Mouse (Mus musculus): Measurements from ENCODE around the gene Sapcd2. TPM values are rescaled to one million over a fixed set of nuclear protein-coding genes. Genes with fewer than 3 reads are reported as not detected.

Gene Sapcd2
- polyA plus RNA-seq, 1 experiment from 2014 or later, result 14.4 TPM

DNA sequence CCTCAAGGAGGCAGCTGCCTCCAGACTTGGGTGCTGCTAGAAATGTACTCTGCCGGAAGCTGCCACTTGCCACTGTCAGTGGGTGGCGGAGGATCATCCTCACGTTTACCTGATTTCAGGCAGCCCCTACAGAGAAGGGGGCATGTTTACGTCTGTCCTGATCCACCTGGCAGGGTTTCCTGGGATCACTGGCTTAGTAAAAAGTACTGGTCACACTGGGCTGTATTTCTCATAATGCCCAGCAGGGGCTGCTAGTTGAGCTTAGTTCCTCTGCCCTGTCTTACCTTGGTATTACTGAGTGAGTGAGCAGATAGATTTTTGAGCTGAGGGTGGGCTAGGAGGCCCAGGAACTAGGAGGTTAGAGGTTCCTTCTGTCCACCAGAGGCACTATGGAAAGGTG is 4.5 kb downstream of the Sapcd2 start:
- Histone ChIP-seq H3K9me3 (ENCODE audit: control insufficient read depth, low read length) (no peaks in the 10 kb centered on the region), H3K4me3 (ENCODE audit: control insufficient read depth in 1 of 2, insufficient read depth in 1 of 2, low read depth in 1 of 2, low read length in 2 of 2) (no peak overlapping the region), H3K27ac (replicated peaks in 1 of 2; ENCODE audit: control insufficient read depth in 1 of 2, insufficient read depth in 1 of 2, low read depth in 2 of 2, low read length in 2 of 2) (no peak overlapping the region), H3K4me1 (ENCODE audit: control insufficient read depth in 2 of 2, insufficient read depth in 2 of 2, low read length in 2 of 2) (peaks cover 12 to 20% of the 10 kb centered on the region in 2 experiments), H3K9ac (ENCODE audit: low read length) (no peak overlapping the region), H3K36me3 (ENCODE audit: control insufficient read depth, insufficient read depth, low read length) (peaks cover 35% of the 10 kb centered on the region), H3K27me3 (ENCODE audit: control insufficient read depth, insufficient read depth, low read length) (no peaks in the 10 kb centered on the region), H3K4me2 (ENCODE audit: low read length) (no peak overlapping the region)
- ATAC-seq (ENCODE audit: insufficient number of reproducible peaks, insufficient read depth, low FRiP score, low read depth), result no peak
- WGBS, result 55% methylated on average over 4 of the region's 4 CpGs

DNA sequence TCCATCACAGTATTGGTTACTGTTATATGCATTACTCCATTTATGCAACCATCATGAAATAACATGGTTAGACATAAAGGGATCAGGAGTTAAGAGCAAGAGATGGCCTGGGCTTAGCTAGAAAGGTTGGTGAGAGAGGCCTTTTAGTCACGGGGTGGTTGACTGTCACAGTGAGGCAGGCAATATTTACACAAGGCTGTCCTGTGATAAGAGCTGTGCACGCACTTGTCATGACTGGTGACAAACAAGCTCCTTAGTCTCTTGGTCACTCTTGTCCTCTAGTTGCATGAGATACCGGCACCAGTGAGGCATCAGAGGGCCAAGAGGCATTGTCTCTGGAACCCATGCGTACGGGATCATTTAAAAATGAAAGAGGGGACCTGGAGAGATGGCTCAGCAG is 12.4 kb downstream of the Sapcd2 start:
- Histone ChIP-seq H3K4me1 (ENCODE audit: control insufficient read depth in 2 of 2, insufficient read depth in 2 of 2, low read length in 2 of 2) (no peaks in the 10 kb centered on the region), H3K4me3 (ENCODE audit: control insufficient read depth in 1 of 2, insufficient read depth in 1 of 2, low read depth in 1 of 2, low read length in 2 of 2) (no peak overlapping the region), H3K36me3 (ENCODE audit: control insufficient read depth, insufficient read depth, low read length) (no peaks in the 10 kb centered on the region), H3K27ac (replicated peaks in 1 of 2; ENCODE audit: control insufficient read depth in 1 of 2, insufficient read depth in 1 of 2, low read depth in 2 of 2, low read length in 2 of 2) (no peak overlapping the region), H3K4me2 (ENCODE audit: low read length) (no peak overlapping the region), H3K27me3 (ENCODE audit: control insufficient read depth, insufficient read depth, low read length) (no peaks in the 10 kb centered on the region; the same call in 1 of the 2 replicates), H3K9ac (ENCODE audit: low read length) (no peak overlapping the region), H3K9me3 (ENCODE audit: control insufficient read depth, low read length) (no peaks in the 10 kb centered on the region)
- ATAC-seq (ENCODE audit: insufficient number of reproducible peaks, insufficient read depth, low FRiP score, low read depth), result no peak
- WGBS, result 51% methylated on average over 5 of the region's 5 CpGs

DNA sequence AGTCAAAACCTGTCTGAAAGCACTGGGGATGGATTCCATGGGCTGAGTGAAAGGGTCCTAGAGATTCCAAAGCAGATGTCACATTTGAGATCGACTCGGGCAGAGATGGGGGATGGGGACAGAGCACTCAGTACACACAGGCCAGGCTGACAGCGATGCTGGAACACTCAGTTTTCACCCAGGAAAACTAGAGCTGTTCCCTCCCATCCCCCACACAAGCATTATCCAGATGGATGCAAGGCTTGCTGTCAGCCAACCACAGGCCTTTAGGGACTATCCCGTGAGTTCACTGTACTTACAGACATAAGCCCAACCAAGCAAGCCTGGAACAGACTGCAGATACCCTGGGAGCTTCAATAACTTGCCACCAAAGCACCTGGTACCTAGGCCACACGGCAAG is 19.1 kb downstream of the Sapcd2 start:
- Histone ChIP-seq H3K4me3 (ENCODE audit: control insufficient read depth in 1 of 2, insufficient read depth in 1 of 2, low read depth in 1 of 2, low read length in 2 of 2) (no peak overlapping the region), H3K36me3 (ENCODE audit: control insufficient read depth, insufficient read depth, low read length) (no peaks in the 10 kb centered on the region), H3K4me2 (ENCODE audit: low read length) (no peak overlapping the region), H3K9me3 (ENCODE audit: control insufficient read depth, low read length) (no peaks in the 10 kb centered on the region), H3K4me1 (ENCODE audit: control insufficient read depth in 2 of 2, insufficient read depth in 2 of 2, low read length in 2 of 2) (peaks cover 9 to 15% of the 10 kb centered on the region in 2 experiments), H3K27ac (replicated peaks in 1 of 2; ENCODE audit: control insufficient read depth in 1 of 2, insufficient read depth in 1 of 2, low read depth in 2 of 2, low read length in 2 of 2) (no peak overlapping the region), H3K9ac (ENCODE audit: low read length) (no peak overlapping the region), H3K27me3 (ENCODE audit: control insufficient read depth, insufficient read depth, low read length) (peaks cover 25% of the 10 kb centered on the region)
- 61% methylated on average over 5 of the region's 5 CpGs for WGBS
- no peak for ATAC-seq (ENCODE audit: insufficient number of reproducible peaks, insufficient read depth, low FRiP score, low read depth)

DNA sequence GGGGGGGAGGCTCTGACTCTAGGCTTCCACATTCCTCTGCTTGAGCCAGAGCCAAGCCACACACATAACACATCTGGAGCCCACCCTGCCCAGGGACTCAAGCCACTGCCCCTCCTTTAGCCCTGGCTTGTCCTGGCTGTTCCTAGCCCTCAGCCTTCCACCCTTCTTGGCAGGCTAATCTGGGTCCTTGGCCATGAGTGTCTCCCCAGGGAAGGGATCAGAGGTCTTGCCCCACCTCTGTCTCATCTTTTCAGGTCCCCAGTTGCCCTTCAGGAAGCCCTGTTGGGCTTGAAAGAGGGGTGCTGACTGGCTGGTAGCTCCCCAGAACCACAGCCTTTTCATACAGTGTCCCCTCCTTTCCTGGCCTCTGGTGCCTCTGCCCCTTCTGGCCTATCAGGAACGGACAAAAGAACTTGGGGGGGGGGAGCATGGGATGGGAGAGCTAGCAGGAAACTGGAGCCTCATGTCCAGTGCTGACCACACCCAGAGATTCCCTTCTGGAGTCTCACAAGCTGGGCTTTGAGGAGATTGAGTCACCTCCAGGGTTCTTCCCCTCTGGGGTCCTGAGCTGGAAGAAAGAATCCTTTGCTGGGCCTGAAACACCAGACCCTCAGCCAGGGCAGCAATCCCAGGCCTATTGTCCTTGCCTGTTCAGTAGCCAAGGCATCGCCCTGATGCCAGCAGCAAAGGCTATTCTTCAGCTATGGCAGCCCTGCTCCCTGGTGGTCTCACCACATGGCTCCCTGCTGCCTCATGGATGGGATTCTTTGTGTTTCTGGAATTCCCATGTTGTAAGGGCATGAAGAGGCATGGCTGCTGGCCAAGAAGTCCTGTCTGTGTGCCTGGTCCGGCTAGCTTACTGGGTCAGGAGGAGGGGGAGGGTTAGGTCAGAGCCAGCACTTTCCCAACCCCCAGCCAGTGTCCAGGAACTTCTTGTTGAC is 22.4 kb downstream of the Sapcd2 start:
- Histone ChIP-seq H3K4me3 (ENCODE audit: control insufficient read depth in 1 of 2, insufficient read depth in 1 of 2, low read depth in 1 of 2, low read length in 2 of 2) (no peak overlapping the region), H3K4me1 (ENCODE audit: control insufficient read depth in 2 of 2, insufficient read depth in 2 of 2, low read length in 2 of 2) (peaks cover 9 to 18% of the 10 kb centered on the region in 2 experiments), H3K4me2 (ENCODE audit: low read length) (no peak overlapping the region), H3K27ac (replicated peaks in 1 of 2; ENCODE audit: control insufficient read depth in 1 of 2, insufficient read depth in 1 of 2, low read depth in 2 of 2, low read length in 2 of 2) (no peak overlapping the region), H3K9ac (ENCODE audit: low read length) (no peak overlapping the region), H3K9me3 (ENCODE audit: control insufficient read depth, low read length) (no peaks in the 10 kb centered on the region), H3K36me3 (ENCODE audit: control insufficient read depth, insufficient read depth, low read length) (no peaks in the 10 kb centered on the region), H3K27me3 (ENCODE audit: control insufficient read depth, insufficient read depth, low read length) (peaks cover 58% of the 10 kb centered on the region)
- WGBS, result 39% methylated on average over 3 of the region's 3 CpGs
- ATAC-seq (ENCODE audit: insufficient number of reproducible peaks, insufficient read depth, low FRiP score, low read depth), result no peak

DNA sequence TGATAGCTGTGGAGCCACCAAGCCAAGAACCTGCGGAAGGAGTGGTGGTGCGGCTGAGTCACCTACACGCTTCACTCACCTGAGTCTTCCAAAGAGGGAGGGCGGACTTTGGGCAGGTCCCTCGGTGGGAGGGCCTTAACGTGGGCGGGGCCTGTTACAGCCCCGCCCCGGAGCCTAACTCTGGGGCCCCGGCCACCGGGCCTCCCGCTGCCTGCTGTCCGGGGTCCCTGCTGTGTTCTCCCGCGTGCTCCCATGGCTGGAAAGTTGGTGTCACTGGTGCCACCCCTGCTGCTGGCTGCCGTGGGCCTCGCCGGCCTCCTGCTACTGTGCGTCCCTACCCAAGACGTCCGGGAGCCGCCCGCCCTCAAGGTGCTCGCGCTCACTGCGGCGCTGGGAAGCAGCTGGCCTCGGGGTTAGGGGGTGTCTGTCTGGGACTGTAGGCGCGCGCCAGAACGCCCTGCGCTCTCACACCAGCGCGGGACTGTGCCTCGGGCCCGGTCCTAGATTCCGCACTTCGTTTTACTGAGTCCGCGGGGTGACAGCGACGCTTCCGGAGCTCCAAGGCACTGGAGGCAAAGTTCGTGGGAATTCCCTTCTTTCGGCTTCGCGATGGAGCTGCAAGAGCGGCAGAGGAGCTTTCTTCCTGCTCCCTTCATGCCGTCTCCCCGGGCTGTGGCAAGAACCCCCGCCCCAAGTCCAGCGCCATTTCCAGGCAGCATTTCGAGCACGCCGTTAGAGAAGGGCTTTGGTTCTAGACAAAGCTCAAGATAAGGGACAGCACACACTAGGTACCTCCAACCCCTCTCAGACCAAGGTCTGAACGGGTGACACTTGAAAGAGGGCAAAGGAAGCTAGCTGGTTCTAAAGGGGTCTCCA is 23.8 kb downstream of the Sapcd2 start, which contains the start of gene Entpd2:
TSS of gene Entpd2 (plus strand) at position 154 of the 876 bp plus-strand sequence.
- H3K4me3 ChIP-seq (ENCODE audit: control insufficient read depth in 1 of 2, insufficient read depth in 1 of 2, low read depth in 1 of 2, low read length in 2 of 2), result peak within 1 kb of the TSS; percentile 30 to 34
- ATAC-seq (ENCODE audit: insufficient number of reproducible peaks, insufficient read depth, low FRiP score, low read depth), result peak; percentile 57
- peak within 1 kb of the TSS; percentile 66 for H3K4me2 ChIP-seq (ENCODE audit: low read length)
- no peaks in the 10 kb centered on the region for H3K9me3 ChIP-seq (ENCODE audit: control insufficient read depth, low read length)
- peaks cover 9 to 18% of the 10 kb centered on the region in 2 experiments for H3K4me1 ChIP-seq (ENCODE audit: control insufficient read depth in 2 of 2, insufficient read depth in 2 of 2, low read length in 2 of 2)
- H3K9ac ChIP-seq (ENCODE audit: low read length), result peak within 1 kb of the TSS; percentile 40; the same call in 1 of the 2 replicates
- no peak within 1 kb of the TSS for H3K27ac ChIP-seq (replicated peaks in 1 of 2; ENCODE audit: control insufficient read depth in 1 of 2, insufficient read depth in 1 of 2, low read depth in 2 of 2, low read length in 2 of 2)
- peaks cover 72% of the 10 kb centered on the region for H3K27me3 ChIP-seq (ENCODE audit: control insufficient read depth, insufficient read depth, low read length)
- H3K36me3 ChIP-seq (ENCODE audit: control insufficient read depth, insufficient read depth, low read length), result no peaks in the 10 kb centered on the region
- 2% methylated on average over 57 of the region's 57 CpGs for WGBS

DNA sequence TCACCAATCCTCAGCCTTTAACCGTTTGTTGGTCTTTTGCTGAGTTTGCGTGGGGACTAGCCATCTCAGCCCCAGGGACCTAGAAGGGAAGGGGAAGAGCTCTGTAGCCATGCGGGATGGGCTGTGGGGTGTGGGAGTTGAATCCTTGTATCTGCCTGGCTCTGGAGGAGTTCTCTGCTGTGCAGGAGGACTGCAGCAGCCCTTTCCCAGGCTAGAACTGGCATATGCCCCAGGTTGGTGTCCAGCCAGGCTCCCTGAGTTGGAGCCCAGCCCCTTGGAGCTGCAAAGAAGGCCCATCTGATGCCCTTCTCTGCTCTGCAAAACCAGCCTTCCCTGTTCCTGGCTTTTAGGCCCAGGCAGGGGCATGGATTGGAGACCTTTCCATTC is 24.5 kb downstream of the Sapcd2 start:
- H3K4me2 ChIP-seq (ENCODE audit: low read length), result peak overlapping the region; percentile 66
- no peaks in the 10 kb centered on the region for H3K9me3 ChIP-seq (ENCODE audit: control insufficient read depth, low read length)
- no peaks in the 10 kb centered on the region for H3K36me3 ChIP-seq (ENCODE audit: control insufficient read depth, insufficient read depth, low read length)
- H3K27ac ChIP-seq (replicated peaks in 1 of 2; ENCODE audit: control insufficient read depth in 1 of 2, insufficient read depth in 1 of 2, low read depth in 2 of 2, low read length in 2 of 2), result no peak overlapping the region
- no peak for ATAC-seq (ENCODE audit: insufficient number of reproducible peaks, insufficient read depth, low FRiP score, low read depth)
- H3K27me3 ChIP-seq (ENCODE audit: control insufficient read depth, insufficient read depth, low read length), result peaks cover 76% of the 10 kb centered on the region
- no peak overlapping the region; the same call in 1 of the 2 replicates for H3K9ac ChIP-seq (ENCODE audit: low read length)
- peak overlapping the region in 1 of 2 experiments; percentile 34; a peak in 1 of 4 replicates for H3K4me3 ChIP-seq (ENCODE audit: control insufficient read depth in 1 of 2, insufficient read depth in 1 of 2, low read depth in 1 of 2, low read length in 2 of 2)
- peaks cover 9 to 18% of the 10 kb centered on the region in 2 experiments for H3K4me1 ChIP-seq (ENCODE audit: control insufficient read depth in 2 of 2, insufficient read depth in 2 of 2, low read length in 2 of 2)
- WGBS, result 34% methylated on average over 3 of the region's 3 CpGs

DNA sequence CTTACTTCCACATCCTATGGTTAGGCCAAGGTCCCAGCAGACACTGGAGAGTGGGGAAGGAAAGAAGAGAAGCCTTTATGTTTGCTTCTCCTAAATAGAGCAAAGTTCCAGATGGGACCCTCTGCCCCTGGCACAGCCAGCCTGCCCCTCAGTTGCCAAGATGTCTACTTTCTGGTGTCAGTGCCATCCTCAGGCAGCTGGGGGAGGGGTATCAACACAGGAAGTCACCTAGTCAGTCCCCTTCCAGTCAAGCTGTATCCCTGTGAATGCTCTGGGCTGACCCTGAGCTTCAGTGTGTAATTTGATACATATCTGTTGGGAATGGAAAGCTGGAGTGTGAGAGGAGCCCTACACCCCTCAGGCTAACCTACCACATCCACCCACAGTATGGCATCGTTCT is 24.9 kb downstream of the Sapcd2 start:
- Histone ChIP-seq H3K27me3 (ENCODE audit: control insufficient read depth, insufficient read depth, low read length) (peaks cover 76% of the 10 kb centered on the region), H3K27ac (replicated peaks in 1 of 2; ENCODE audit: control insufficient read depth in 1 of 2, insufficient read depth in 1 of 2, low read depth in 2 of 2, low read length in 2 of 2) (no peak overlapping the region), H3K4me3 (ENCODE audit: control insufficient read depth in 1 of 2, insufficient read depth in 1 of 2, low read depth in 1 of 2, low read length in 2 of 2) (no peak overlapping the region), H3K36me3 (ENCODE audit: control insufficient read depth, insufficient read depth, low read length) (no peaks in the 10 kb centered on the region), H3K4me1 (ENCODE audit: control insufficient read depth in 2 of 2, insufficient read depth in 2 of 2, low read length in 2 of 2) (peaks cover 9 to 18% of the 10 kb centered on the region in 2 experiments), H3K4me2 (ENCODE audit: low read length) (no peak overlapping the region), H3K9me3 (ENCODE audit: control insufficient read depth, low read length) (no peaks in the 10 kb centered on the region), H3K9ac (ENCODE audit: low read length) (no peak overlapping the region)
- 53% methylated on average over 1 of the region's 1 CpGs for WGBS
- no peak for ATAC-seq (ENCODE audit: insufficient number of reproducible peaks, insufficient read depth, low FRiP score, low read depth)
